ENCODE assay signal across 8 mouse cellular contexts in the genomic region with DNA sequence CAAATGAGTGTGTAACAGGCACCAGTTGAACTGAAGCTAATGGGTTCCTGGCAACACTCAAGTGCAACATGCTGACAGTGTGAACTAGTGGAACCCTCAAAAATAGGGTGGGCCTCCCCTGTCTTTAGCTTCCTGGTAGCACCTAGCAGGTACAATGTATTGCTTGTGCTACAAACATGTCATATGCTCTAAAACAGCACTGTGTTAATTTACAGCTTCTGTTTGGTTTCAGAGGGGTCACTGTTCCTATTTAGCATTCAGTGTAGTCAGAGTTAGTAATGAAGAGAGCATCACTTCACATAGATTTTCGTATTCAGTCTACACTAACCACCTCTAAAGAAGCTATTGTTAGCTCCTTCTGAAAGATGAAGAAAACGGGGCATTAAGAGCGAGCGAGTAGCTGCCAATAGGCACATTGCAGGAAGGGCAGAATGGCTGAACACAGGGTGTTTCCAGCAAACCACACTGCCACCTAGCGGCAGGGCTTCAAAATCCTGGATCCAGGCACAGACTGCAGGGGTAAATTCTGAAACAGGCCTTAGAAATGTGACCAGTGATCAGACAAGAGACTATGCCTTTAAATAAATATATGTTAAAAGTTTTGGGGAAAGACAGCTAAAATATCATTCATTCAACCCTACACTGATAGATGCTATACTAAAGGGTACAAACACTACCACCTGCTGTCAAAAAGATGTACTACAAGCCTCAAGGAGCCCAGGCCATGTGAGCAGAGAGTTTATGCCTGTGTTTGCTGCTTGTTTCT. TPM values are rescaled to one million over a fixed set of nuclear protein-coding genes. Genes with fewer than 3 reads are reported as not detected.
DNase-seq lines count a peak whose midpoint lies in the region; ATAC-seq lines count a peak whose summit lies in the region.

No protein-coding gene starts in this region.

- H3K4me2 ChIP-seq in embryonic facial prominence, embryonic 14.5 days (ENCODE audit: low read depth, low read length) = peak overlapping the region; percentile 36
- H3K4me2 ChIP-seq in heart, embryonic 11.5 days = peak overlapping the region; percentile 45
- H3K4me2 ChIP-seq in kidney, embryonic 15.5 days = peak overlapping the region; percentile 35; the same call in 1 of the 2 replicates
- H3K4me2 ChIP-seq in limb, embryonic 15.5 days = peak overlapping the region; percentile 22; the same call in 1 of the 2 replicates

- H3K27ac ChIP-seq in embryonic facial prominence, embryonic 14.5 days (replicated peaks; ENCODE audit: low read depth, low read length) = no peak overlapping the region
- no peak overlapping the region for H3K27ac ChIP-seq in heart, embryonic 11.5 days (ENCODE audit: low read depth, low read length)
- H3K27ac ChIP-seq in kidney, embryonic 15.5 days = no peak overlapping the region
- no peak overlapping the region for H3K27ac ChIP-seq in limb, embryonic 15.5 days

- no peaks in the 10 kb centered on the region for H3K4me1 ChIP-seq in embryonic facial prominence, embryonic 14.5 days (ENCODE audit: control insufficient read depth, insufficient read depth, low read length)
- H3K4me1 ChIP-seq in heart, embryonic 11.5 days (ENCODE audit: control insufficient read depth, insufficient read depth, low read length) = 0 out of 2 replicates have a peak, but pooled peaks cover 2% of the 10 kb centered on the region
- H3K4me1 ChIP-seq in kidney, embryonic 15.5 days = 0 out of 2 replicates have a peak, but pooled peaks cover 3% of the 10 kb centered on the region
- H3K4me1 ChIP-seq in limb, embryonic 15.5 days = no peaks in the 10 kb centered on the region

- H3K4me3 ChIP-seq in embryonic facial prominence, embryonic 14.5 days (ENCODE audit: low read depth, low read length) = peak overlapping the region; percentile 11; the same call in 1 of the 2 replicates
- H3K4me3 ChIP-seq in heart, embryonic 11.5 days (ENCODE audit: low read depth, low read length) = no peak overlapping the region
- no peak overlapping the region for H3K4me3 ChIP-seq in kidney, embryonic 15.5 days (replicated peaks)
- H3K4me3 ChIP-seq in limb, embryonic 15.5 days = no peak overlapping the region

- peak; percentile 91 for DNase-seq in 416B (ENCODE audit: low read depth)
- DNase-seq in adrenal gland, postnatal 36 days = peak; percentile 84 to 87
- DNase-seq in embryonic facial prominence, embryonic 14.5 days (ENCODE audit: low spot score) = peak; percentile 76
- peak; percentile 76 to 82 for DNase-seq in spleen, postnatal 36 days (ENCODE audit: low spot score in 2 of 2)

- no peaks in the 10 kb centered on the region for H3K36me3 ChIP-seq in embryonic facial prominence, embryonic 14.5 days (ENCODE audit: control insufficient read depth, insufficient read depth, low read length)
- H3K36me3 ChIP-seq in heart, embryonic 11.5 days (ENCODE audit: control insufficient read depth, insufficient read depth, low read length) = no peaks in the 10 kb centered on the region
- no peaks in the 10 kb centered on the region for H3K36me3 ChIP-seq in kidney, embryonic 15.5 days
- no peaks in the 10 kb centered on the region for H3K36me3 ChIP-seq in limb, embryonic 15.5 days

- ATAC-seq in embryonic facial prominence, embryonic 14.5 days (ENCODE audit: low read depth) = peak; percentile 62
- no peak for ATAC-seq in heart, embryonic 11.5 days (replicated peaks; ENCODE audit: insufficient number of reproducible peaks, low FRiP score, low TSS enrichment)
- peak; percentile 89 for ATAC-seq in kidney, embryonic 15.5 days (replicated peaks; ENCODE audit: low FRiP score)
- ATAC-seq in limb, embryonic 15.5 days (ENCODE audit: insufficient number of reproducible peaks, low FRiP score, low TSS enrichment, low read depth) = no peak
- ATAC-seq in monocyte, adult 5-6 weeks (replicated peaks; ENCODE audit: insufficient number of reproducible peaks, low FRiP score, low TSS enrichment, poor library complexity, severe bottlenecking) = peak; percentile 36; the same call in 1 of the 2 replicates

- H3K9me3 ChIP-seq in embryonic facial prominence, embryonic 14.5 days (ENCODE audit: control insufficient read depth, low read length) = no peaks in the 10 kb centered on the region
- H3K9me3 ChIP-seq in heart, embryonic 11.5 days (replicated peaks; ENCODE audit: control insufficient read depth, low read length) = no peaks in the 10 kb centered on the region
- no peaks in the 10 kb centered on the region for H3K9me3 ChIP-seq in kidney, embryonic 15.5 days (replicated peaks)
- H3K9me3 ChIP-seq in limb, embryonic 15.5 days = no peaks in the 10 kb centered on the region

- H3K27me3 ChIP-seq in embryonic facial prominence, embryonic 14.5 days (replicated peaks; ENCODE audit: control insufficient read depth, insufficient read depth, low read length) = no peaks in the 10 kb centered on the region
- H3K27me3 ChIP-seq in heart, embryonic 11.5 days (ENCODE audit: control insufficient read depth, insufficient read depth, low read length) = no peaks in the 10 kb centered on the region
- 0 out of 2 replicates have a peak, but pooled peaks cover 3% of the 10 kb centered on the region for H3K27me3 ChIP-seq in kidney, embryonic 15.5 days
- H3K27me3 ChIP-seq in limb, embryonic 15.5 days = no peaks in the 10 kb centered on the region

- 7% methylated on average over 5 of the region's 5 CpGs for WGBS in embryonic facial prominence, embryonic 14.5 days
- 7% methylated on average over 5 of the region's 5 CpGs for WGBS in heart, embryonic 11.5 days (ENCODE audit: insufficient replicate concordance)
- 7% methylated on average over 5 of the region's 5 CpGs for WGBS in kidney, embryonic 15.5 days
- 8% methylated on average over 5 of the region's 5 CpGs for WGBS in limb, embryonic 15.5 days

- H3K9ac ChIP-seq in embryonic facial prominence, embryonic 14.5 days (ENCODE audit: low read depth, low read length) = no peak overlapping the region
- H3K9ac ChIP-seq in heart, embryonic 11.5 days (ENCODE audit: low read depth, low read length) = no peak overlapping the region
- no peak overlapping the region for H3K9ac ChIP-seq in kidney, embryonic 15.5 days
- H3K9ac ChIP-seq in limb, embryonic 15.5 days = no peak overlapping the region

RNA-seq across cellular contexts. Expression of gene F5, which starts 13.1 kb away (rescaled TPM):
- total RNA-seq in adrenal gland, postnatal 36 days (2021) = 10 to 100 TPM in 1 of 2 experiments, 1 to 10 TPM in 1; 2.3 to 10.6 TPM
- 0.21 TPM in 2 replicates for polyA plus RNA-seq in embryonic facial prominence, embryonic 14.5 days (2014; fragmentation: Nextera tagmentation; extraction: Ambion mirVana)
- 0.70 and 1.1 TPM in 2 replicates for polyA plus RNA-seq in heart, embryonic 11.5 days (2014; fragmentation: Nextera tagmentation; extraction: Ambion mirVana)
- polyA plus RNA-seq in kidney, embryonic 15.5 days (2015; fragmentation: Nextera tagmentation; extraction: Ambion mirVana) = 0.30 and 0.31 TPM in 2 replicates
- polyA plus RNA-seq in limb, embryonic 15.5 days (2015; fragmentation: Nextera tagmentation; extraction: Ambion mirVana) = 0.24 and 0.36 TPM in 2 replicates
- 18.5 to 33.3 TPM (median 29.6 TPM) in 3 replicates for total RNA-seq in monocyte, adult 5-6 weeks (2017)

RNA-seq across cellular contexts. Expression of gene Selp, which starts 23.5 kb away (rescaled TPM):
- 1 to 10 TPM in 1 of 2 experiments, under 1 TPM in 1; 0.79 to 2.0 TPM for total RNA-seq in adrenal gland, postnatal 36 days (2021)
- 0.34 and 0.71 TPM in 2 replicates for polyA plus RNA-seq in embryonic facial prominence, embryonic 14.5 days (2014; fragmentation: Nextera tagmentation; extraction: Ambion mirVana)
- 0.19 and 0.21 TPM in 2 replicates for polyA plus RNA-seq in heart, embryonic 11.5 days (2014; fragmentation: Nextera tagmentation; extraction: Ambion mirVana)
- polyA plus RNA-seq in kidney, embryonic 15.5 days (2015; fragmentation: Nextera tagmentation; extraction: Ambion mirVana) = 0.30 and 1.1 TPM in 2 replicates
- 0.36 and 0.57 TPM in 2 replicates for polyA plus RNA-seq in limb, embryonic 15.5 days (2015; fragmentation: Nextera tagmentation; extraction: Ambion mirVana)
- total RNA-seq in monocyte, adult 5-6 weeks (2017) = 1.6 to 3.5 TPM (median 1.7 TPM) in 3 replicates

Comparison
In these comparisons a context has a peak if more than half of its experiments do, and no peak if none do; other contexts are left out.
1. ATAC-seq: peak in embryonic facial prominence, embryonic 14.5 days (single experiment), kidney, embryonic 15.5 days (single experiment) and monocyte, adult 5-6 weeks (single experiment); none in heart, embryonic 11.5 days (single experiment) and limb, embryonic 15.5 days (single experiment).
2. Peak in every context shown above with its lines, with median percentiles within 50 percentile points of each other: DNase-seq and H3K4me2 ChIP-seq.